Mouse (Mus musculus) cerebellum, postnatal 10 days (tissue): ENCODE measurements around the gene Nrap.
A peak's percentile ranks its signal among the peaks of the same experiment; 100 is the strongest.

Experiments used
- DNase-seq, 2 experiments: peaks; one replicate each; pipeline ENCODE4 v3.0.0; 2021; ENCODE audit warnings: mixed read lengths in 2 of 2

The Nrap gene

DNA sequence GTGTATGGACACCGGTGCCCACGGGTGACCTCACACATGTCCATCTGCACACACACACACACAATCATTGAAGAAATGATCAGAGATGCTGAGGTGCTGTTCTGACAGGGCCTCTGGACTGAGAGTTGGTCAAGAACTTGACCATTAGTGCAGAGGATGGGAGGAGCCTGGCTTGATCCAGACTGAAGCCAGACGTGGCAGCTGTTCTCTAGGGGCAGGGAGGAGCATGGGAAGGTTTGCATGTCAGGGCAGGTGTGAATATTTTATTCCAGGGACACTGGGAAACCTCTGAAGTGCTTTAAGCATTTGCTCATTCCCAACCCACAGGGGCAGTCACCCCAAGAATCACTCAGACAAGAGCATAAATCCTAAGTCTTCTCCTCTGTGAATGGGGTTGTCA lies 92.6 kb downstream of the Nrap start:
- no peak for DNase-seq

DNA sequence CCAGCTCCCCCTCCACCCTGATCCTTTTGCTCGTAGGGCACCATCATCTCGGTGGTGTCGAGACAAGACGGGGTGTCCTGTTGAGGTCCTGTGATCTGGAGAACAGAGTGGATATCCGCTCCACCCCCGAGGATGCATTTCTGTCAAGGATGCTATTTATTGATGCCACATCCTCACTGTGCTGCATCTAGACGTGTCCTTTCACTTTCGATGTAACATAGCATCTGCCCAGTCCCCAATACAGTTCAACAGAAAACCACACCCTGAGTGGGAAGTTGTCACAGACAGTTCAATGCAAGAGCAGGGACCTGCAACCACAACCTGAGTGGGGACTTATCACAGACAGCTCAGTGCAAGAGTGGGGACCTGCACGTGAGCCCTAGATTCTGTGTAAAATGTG lies 93.2 kb downstream of the Nrap start:
- no peak for DNase-seq

DNA sequence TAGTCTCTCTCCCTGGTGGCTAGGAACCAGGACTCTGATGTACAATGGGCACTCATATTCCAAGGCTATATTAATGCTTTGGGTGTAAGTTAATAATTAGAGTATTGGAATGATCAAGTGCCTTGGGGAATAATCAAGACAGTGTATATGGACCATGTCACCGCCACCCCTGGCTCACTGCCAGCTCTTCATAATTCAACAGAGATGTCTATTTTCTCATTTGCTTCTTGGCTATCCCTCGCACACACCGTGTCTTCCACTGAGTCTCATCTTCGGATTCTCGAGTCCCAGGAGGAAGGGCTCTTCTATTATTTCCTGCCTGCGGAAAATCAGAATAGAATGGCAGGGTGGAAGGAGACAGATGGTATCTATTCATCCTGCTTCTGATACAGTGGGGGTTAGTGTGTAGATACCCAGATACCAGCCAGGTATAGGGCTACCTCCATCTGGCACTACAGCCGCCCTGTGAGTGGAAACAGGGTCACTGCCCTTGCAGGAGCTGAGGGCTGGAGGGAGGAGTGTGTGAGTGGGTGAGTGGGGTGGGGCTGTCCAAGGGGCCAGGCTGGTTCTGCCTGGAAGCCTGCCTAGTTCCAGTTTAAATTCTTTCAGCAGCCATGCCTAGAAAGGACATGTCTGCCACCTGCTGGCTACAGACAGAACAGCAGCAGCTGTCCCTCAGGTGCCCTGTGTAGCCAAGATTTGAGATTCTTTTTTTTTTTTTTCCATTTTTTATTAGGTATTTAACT lies 95.0 kb downstream of the Nrap start:
- peak; percentile 96 to 97 for DNase-seq

DNA sequence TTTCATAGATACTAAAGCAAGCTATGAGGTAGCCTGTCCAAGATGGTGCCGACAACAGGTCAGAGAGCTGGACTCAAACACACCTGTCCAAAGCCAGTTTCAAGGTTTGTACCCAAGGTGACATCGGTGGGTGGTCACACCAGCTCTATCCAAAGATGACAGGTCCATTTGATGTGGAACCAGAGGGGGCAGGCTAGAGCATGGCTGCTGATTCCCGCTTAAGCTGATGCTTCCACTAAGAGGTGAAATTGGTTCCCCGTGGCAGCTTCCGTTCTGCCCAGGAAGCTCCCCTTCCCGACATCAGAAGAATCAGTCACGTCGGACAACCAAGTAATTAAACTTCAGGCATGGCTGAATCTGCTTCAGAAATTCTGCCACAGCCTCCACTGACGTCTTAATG lies 97.5 kb downstream of the Nrap start:
- peak; percentile 34 to 45 for DNase-seq

DNA sequence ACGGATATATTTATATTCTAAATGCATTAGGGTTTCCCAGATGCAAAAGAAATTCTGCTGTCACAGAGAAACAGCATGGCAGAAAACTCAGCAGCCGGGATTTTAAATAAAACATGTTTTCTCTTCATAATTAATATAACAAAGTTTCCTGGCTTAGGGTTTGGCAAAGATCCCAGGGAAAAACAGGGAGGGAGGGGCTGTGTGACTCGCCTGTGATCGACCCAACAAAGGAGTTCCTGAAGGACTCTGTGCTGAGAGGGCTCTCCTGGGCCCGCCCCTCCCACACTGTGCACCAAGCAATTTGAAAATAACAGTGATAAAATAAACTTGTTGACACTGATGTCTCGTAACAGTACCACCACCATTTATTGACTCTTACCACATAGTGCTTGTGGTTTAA lies 97.9 kb downstream of the Nrap start:
- peak; percentile 23 to 35 for DNase-seq

DNA sequence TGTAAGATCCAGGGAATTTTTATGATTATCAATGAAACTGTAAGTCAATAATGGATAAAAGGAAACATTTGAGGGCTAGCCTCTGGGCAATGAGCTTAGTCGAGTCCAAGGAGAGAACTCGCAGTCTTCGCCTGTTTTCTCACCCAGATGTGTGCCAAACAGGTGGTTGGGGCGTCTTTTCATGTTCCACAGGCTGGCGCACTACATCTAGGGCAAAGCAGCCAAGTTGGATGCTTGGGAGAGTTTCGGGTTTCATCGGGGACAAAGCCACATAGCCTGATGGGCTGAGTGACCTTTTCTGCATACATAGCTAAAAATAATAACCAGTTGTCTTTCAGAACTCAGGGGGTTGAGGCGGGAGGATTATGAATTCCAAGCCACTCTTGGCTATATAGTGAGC lies 100.2 kb downstream of the Nrap start:
- no peak for DNase-seq

DNA sequence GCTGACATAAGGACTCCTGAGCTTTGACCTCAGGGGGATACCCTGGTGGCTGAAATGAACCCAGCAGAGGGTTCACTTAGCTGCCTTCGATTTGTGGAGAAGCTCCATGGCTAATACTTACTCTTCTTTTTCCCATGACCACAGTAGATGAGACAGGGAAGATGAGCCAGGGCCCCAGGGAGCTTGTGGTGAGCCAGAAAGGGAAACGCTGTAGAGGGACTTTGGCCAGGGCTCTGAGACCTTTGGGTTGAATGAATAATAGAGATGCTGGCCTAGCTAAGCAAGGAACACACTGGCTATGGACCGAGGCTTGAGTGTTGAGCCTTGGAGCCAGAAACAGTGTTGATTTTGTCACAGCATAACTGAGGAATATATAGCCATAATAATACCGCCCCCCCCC lies 101.4 kb downstream of the Nrap start:
- DNase-seq = peak in 1 of 2 experiments; percentile 49

DNA sequence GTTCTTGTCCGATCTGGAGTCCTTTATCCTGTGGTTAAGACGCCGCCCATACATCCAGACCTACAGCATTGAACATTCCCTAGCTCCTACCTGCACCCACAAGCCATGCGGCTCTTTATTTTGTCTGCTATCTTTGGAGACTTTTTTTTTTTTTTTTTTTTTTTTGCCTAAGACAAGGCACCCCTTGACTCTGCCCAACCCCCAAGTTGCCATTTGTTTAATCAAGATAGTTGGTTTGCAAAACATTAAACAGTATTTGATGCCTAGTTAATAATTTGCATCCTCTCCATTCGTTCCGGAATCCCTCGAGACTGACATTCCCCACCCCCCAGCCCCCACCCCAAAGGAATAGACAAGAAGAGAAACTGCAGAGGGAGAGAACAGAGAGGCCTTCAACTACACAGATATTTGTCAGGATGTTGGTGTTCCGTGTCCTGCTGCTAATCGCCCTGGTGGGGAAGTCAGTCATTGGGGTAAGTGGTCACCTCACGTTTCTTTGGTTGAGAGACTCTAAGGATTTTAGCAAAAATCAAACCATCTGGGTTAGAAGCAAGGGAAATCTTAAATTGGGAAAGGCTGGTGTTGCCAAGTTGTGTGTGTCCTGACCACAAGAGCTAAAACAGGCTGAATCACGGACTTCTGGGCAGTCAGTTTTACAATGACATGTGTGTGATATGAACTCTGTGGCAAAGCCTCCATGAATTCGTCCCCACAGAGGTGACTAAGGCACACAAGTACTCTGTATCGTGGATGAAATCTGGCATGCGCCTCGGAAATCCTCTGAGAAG lies 102.1 kb downstream of the Nrap start:
- no peak for DNase-seq

DNA sequence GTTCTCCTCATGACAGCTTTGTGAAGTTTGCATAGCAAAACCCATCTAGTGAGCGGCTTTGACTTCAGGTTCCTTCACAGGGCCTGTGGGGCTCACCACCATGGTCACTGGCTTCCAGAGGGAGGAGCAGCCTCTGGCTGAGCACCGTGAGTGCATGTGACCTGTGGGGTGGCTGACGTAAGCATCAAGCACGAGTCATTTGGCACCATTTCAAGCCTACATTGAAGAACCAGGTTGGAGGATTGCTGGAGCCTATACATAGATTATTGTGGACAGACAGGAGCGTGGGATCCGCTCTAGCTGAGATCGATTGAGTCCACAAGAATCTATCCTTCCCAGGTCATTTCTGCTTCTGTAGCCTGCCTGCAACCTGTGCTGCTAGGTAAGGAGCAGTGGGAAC lies 103.0 kb downstream of the Nrap start, which contains the start of gene Habp2:
Gene Habp2, plus strand, starts transcription at position 272 of the 400 bp plus-strand sequence.
- no peak for DNase-seq

DNA sequence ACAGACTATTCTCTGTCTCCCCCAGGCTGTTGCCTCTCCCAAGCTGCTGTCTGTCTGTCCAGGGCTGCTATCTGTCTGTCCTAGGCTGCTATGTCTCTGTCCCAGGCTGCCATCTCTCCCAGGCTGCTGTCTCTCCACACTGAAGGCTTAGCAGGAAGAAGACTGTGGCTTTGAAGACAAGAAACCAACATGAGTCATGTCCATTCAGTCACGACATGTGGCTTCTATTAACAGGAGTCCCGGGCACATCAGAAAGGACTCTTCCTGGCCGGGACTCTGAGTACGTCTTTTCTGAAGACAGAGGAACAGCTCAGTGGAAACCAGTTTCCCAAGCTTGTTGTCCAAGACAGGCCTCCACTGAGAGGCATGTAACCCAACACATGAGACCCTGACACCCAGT lies 104.6 kb downstream of the Nrap start:
- no peak for DNase-seq

DNA sequence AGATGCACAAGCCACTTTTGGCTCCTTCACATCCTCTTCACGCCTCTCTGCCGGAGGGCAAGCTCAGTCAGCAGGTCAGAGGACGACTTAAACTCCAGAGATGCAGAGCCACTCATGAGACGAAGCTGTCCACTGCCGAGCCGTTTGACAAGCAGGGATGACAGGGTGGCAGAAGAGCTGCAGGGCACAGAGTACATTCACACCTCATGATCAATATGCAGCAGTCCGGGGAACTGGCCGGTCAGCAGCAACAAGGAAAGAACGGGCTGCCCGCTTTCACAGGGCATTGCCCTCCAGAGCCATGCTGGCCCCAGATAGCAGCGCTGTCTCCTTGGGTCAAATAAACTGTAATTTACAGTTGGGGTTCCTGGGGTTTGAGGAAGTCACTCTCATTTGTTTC lies 111.5 kb downstream of the Nrap start:
- no peak for DNase-seq

DNA sequence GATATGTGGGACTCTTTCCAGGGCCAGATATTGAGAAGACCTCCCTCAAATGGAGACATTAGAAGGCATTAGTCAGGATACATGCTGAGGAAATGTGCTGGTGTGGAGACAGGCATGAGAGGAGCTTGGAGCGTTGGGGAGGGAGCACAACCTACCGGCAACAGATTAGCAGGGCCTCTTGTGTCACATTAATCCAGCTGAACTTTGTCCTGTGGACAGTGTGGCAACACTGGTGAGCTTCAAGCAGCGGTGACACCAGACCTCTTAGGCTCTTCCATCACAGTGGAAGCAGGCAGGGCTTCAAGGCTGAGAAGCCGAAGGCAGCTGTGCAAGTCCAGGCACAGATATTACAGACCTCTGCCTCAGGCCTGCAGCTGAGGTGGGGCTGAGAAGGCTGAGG lies 111.9 kb downstream of the Nrap start:
- no peak for DNase-seq

DNA sequence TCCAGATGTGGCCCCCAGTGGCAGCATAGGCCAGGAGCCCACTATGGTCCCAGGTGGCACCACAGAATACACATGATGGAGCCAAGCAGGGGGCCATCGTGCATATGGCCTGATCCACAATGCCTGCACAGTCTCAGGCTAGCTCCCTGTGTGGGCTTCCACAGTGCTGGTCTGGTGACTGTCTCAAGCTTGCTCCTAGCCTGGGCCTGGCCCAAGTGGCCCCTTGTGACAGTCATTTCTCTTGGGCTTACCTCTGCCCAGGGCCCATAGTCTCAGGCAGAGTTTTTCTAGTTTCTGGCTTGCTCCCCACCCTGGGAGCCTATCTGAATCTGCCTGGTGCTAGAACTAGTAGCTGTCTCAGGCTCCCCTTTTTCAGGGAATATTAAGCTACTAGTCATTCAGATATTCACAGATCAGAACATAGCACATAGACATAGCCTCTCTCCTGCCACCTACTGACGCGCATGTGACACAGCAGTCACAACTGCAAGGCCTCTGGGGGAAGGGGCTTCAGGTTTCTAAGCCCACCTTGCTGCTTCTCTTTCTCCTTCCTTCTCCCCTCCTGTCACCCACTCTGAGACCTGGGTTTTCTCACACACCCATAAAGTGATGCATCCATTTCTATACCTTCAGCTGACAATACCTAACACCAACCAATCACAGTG lies 112.6 kb downstream of the Nrap start:
- DNase-seq = no peak

DNA sequence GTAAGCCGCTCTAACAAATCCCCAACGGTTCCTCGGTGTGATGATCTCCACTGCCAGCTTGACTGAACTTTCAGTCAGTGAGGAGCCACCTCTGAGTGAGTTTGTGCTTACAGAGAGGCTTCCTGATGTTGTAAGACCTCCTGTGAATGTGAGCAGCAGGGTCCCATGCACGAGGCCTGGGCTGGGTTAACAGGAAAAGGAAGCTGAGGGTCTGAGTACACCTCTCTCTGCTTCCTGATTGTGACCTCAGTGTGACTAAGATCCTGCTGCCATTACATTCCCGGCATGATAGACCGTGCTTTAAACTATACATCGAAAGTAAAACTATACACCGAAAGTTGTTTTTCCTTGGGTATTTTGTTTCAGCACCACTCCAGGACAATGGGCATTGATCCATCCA lies 117.8 kb downstream of the Nrap start:
- no peak for DNase-seq
